Mouse (Mus musculus) frontal cortex, adult (tissue): ENCODE data around the gene Trak1.

Source experiments
- ATAC-seq: cut with Nextera tagmentation; 2 replicates; pipeline ENCODE4 v1.9.2; 2017; ENCODE audit warnings: mild to moderate bottlenecking, moderate library complexity, mixed read lengths; ENCODE audit not compliant: low TSS enrichment

The Trak1 gene

DNA sequence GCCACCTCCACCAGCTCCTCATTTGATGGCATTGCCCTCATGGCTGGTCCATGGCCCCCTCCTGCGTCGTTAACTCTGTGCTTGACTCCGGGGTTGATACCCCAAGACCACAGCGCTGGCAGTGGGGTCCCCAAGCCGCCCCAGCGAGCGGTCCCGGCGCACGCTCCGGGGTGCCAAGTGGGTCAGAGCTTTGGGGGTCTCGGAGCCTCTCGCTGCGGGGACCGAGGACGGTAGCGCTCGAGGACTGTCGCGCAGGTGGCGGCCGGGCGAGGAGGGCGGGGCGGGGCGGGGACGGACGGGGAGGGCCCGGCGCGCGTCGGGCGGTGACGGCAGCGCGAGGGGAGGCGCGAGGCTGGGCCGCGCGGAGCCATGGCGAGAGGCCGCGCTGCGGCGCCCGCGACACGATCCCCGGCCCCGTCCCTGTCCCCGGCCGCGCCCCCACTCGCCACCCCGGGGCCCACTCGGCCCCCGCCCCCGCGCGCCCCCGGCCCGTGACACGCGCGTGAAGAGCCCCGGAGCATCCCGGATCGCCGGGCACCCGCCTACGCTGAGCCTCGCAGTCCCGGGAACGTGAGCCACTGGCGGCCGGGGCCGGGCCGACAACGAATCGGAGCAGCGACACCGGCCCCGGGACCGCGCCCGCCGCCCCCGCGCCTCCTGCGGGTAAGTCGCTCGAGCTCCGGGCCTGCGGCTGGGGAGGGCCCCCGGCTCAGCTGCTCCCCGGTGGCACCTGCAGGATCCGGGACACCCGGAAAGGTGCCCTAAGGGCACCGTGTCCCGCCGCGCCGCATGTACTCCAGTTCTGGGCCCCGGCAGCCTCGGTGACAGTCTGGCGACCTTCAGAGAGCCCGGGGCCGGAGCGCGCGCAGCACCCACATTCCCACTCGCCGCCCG, at the start of gene Trak1:
Gene Trak1 (plus strand): TSS at position 332 of the 894 bp plus-strand sequence.
- peak; percentile 78 for ATAC-seq

DNA sequence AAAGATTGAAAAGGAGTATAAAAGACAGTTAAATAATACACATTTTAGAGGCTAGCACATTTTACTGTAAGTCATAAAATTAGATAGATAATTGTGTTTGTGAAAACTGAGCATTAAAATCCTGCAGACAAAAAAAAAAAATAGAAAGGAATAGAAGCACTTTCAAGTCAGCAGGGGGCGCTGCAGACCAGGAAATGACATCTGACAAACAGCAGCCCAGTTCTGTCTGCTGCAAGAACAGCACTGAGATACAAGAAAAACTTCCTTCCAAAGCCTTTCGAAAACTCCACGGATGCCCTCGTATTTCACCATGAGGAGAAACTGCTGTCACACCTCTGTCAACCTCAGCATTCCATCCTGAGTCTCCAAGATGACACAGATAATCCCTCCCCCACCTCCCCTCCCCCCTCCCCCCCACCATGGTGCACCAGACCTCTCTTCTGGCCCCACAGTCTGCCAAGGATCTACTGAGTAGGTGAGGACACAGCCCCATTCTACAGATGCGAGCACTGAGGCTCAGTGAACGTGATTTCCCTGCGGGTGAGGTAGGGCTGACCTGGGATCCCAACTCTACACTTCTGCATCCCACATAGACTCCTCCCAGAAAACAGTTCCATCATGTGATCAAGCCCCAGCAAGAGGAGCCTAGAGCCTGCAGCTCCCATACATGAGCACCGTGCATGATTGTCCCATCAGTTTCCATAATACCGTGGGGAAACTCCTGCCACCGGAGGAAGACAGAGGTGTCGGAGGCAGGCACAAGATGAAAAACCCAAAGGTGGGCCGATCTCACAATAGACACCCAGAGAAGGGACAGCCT, 49.1 kb upstream of the Trak1 start:
- ATAC-seq = peak; percentile 52; the same call in 1 of the 2 replicates

GRCm38 (mm10) chr9:121249805-121250204, 47.5 kb upstream of the Trak1 start:
- no peak for ATAC-seq

- ATAC-seq = no peak
These were observed 46.4 kb upstream of the Trak1 start for GRCm38 (mm10) chr9:121250854-121251253.

- ATAC-seq = peak; percentile 52; the same call in 1 of the 2 replicates
These were observed 43.3 kb upstream of the Trak1 start for GRCm38 (mm10) chr9:121253983-121254382.

GRCm38 (mm10) chr9:121254761-121255160, 42.5 kb upstream of the Trak1 start:
- no peak for ATAC-seq

- ATAC-seq = no peak
These were observed 40.2 kb upstream of the Trak1 start for GRCm38 (mm10) chr9:121257106-121257505.

DNA sequence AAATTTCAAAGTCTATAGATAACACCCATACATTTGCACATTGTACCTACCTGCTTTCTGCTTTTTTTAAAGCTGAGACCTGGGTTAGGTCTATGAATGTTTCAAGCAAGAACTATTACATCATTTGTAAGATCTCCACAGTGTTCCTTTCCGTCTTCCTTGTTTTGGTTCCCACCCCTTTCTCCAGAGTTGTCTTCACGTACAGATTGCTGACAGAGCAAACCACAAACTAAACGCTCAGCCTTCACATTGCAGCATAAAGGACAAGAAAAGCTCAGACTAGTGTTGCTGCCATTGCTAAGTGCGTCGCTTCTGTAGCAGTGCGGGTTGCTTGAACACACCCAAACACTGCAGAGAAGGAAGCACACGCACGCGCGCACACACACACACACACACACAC, 32.0 kb upstream of the Trak1 start:
- ATAC-seq = no peak

- ATAC-seq = no peak
These were observed 26.2 kb upstream of the Trak1 start for GRCm38 (mm10) chr9:121271149-121271548.

DNA sequence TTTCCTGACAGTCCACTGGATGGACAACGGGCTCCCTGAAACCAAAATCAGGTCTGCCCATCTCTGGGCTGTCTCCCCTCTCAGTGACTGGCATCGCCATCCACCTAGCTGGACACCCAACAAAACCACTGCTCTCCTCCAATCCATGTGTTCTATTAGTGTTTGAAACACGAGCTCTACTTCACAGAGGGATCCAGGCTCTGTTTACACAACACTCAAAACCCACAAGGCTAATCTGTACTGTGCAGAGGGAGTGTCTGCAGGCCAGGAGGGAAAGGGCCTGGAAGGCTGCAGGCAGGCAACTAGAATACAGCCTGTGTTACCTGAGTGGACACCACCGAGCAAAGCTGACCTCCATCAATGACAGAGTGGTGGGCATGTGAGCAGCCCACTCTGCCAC, 25.7 kb upstream of the Trak1 start:
- ATAC-seq = no peak

DNA sequence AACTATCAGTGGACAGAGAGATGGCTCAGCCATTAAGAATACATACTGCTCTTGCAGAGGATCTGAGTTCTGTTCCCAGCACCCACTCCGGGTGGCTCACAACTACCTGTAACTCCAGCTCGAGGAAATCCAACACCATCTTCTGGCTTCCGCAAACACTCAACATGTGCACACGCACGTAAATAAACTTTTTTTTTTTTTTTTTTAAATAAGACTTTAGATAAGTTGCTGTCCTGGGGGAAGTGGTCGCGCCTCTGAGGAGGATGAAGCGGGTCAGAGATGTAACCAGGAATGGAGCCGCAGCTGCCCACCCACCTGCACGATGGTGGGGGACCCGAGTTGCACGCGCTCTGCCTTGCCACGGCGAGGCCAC, 20.6 kb upstream of the Trak1 start:
- ATAC-seq = no peak

DNA sequence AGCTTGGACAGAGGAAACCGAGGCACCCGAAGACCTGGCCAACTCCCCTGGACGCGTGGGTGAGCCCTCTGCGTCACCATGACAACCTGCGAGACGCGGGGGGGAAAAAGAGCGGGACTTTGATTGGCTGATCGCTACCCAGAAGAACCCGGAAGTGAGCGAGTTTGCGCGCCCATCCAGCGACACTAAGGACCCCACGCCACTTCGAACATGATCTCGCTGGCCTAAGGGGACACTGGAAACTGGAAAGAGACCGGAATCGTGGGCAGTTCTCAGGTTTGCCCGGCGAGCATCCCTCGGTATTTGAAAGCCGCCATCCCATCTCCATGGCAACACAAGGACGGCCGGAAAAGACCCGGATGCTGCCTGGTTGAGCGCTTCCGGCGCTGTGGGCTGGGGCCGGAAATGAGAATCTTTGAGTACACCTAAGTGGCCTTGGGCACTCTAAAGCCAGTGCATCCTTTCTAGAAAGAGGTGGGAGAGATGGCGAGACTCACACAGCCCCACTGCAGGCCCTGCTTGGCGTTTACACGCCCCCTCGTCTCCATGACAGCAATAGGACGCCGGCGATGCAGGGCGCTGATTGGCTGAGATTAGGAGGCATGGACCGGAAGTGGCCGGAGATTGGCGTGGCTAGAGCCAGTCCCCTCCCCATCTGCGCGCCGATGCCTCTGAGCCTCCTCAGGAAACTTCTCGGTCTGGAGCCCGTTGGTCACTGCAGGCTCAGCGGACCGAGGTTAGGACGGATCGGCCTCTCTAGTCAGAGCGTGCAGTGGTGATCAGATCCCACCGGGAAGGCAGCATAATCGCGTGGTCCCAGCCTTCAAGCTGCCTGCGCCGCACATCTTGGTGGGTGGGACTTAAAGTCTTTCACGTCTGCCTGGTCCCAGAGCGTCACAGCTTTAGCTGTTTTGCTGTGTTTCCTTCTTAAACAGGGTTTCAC, 19.9 kb upstream of the Trak1 start, which contains the start of gene Ulk4:
Gene Ulk4 (minus strand): TSS at position 80 of the 943 bp plus-strand sequence.
- peak; percentile 95 for ATAC-seq

DNA sequence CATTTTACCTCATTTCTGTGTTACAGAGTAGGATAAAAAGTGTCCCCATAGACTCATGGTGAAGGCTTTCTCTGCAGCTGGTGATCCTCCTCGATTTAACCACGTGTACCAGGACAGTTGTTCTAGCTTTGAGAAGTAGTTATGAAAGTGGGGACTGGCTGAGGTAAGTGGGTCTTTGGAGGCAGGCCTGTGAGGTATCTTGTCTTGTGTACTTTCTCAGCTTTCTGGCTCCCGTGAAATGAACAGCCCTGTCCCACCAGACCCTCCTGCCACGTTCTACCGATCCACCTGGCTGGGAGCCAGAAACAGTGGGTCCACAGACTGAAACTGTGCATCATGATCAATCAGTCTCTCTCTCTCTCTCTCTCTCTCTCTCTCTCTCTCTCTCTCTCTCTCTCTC, 18.1 kb upstream of the Trak1 start:
- no peak for ATAC-seq

DNA sequence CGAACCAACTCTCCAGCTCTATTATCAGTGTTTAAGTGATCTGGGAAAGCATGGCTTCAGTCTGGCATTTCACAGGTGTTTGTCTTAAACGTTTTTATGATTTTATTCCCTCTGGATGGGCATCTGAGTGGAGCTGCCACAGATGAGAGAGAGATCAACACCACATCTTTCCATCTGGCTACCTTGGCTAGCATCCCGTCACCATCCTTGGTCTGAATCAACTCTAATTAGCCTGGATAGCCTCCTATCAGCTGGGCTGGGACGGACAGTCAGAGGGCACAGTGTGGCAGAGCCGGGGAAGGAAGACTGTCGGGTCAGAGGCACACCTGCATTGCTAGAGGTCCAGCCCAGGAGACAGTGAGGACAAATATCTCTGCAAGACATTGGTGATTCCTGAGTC, 15.4 kb upstream of the Trak1 start:
- no peak for ATAC-seq

- ATAC-seq = no peak
These were observed 13.6 kb upstream of the Trak1 start for GRCm38 (mm10) chr9:121283620-121284185.

GRCm38 (mm10) chr9:121284422-121284821, 12.9 kb upstream of the Trak1 start:
- ATAC-seq = no peak

DNA sequence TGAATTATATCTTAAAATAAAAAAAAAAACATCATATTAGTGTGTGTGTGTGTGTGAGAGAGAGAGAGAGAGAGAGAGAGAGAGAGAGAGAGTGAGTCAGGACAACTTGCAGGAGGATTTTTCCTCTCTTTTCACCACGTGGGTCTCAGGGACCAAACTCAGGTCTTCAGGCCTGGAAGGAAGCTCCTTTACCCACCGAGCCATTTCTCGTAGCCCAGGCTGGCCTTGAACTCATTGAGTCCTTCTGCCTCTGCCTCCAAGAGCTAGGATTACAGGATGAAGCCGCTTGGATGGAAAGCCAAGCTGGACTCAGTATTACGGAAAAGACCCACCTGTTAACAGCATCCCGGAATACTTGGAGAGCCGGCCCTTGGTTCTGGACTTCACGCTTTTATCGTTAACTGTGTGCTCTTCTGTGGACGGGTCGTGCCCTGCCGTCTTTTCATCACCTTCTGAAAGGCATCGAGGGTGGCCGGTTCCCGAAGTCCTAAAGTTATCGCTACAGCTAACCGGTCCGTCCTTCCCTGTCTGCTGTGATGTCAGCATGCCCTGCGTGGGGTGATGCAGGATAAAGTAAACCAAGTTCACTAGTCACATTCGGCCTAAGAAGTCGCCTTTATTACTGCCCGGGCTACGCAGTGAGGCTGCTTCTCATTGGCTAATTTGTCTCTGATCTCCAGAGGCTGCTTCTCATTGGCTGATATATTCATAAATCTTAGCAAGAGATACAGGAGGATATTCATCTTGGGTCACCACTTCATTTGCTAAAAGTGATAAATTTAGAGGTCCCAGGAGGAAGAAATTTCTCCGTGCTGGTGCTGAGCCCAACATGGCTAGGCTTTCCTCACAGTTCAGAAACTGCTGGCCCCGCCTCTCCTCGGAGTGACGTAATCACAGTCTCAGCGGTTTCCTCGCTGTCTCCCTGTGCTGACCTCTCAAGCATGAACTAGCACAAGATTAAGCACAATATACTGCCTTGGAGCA, 11.7 kb upstream of the Trak1 start:
- peak; percentile 94 for ATAC-seq

GRCm38 (mm10) chr9:121286325-121286901, 10.9 kb upstream of the Trak1 start:
- ATAC-seq = no peak

- no peak for ATAC-seq
These were observed 6.0 kb upstream of the Trak1 start for GRCm38 (mm10) chr9:121291275-121291674.

GRCm38 (mm10) chr9:121293187-121293586, 4.1 kb upstream of the Trak1 start:
- no peak for ATAC-seq
